Mouse (Mus musculus) stomach, embryonic 14.5 days (tissue): ENCODE data around the gene Filip1. TPM values are rescaled to one million over a fixed set of nuclear protein-coding genes. Genes with fewer than 3 reads are reported as not detected.
A peak's percentile ranks its signal among the peaks of the same experiment; 100 is the strongest.

Source experiments
- ATAC-seq: fragments of 200-750 bp; cut with Nextera tagmentation; 2 replicates; pipeline ENCODE4 v1.8.0; 2017; ENCODE audit warnings: low read depth, moderate TSS enrichment; ENCODE audit not compliant: insufficient number of reproducible peaks, insufficient read depth, low FRiP score
- H3K27ac ChIP-seq: fragments of 300-500 bp; sonication (generic); 2 replicates; pipeline ENCODE4 v1.5.1; 2014; ENCODE audit warnings: mild to moderate bottlenecking, low read length, moderate library complexity, mixed read lengths
- H3K27me3 ChIP-seq: fragments of 300-500 bp; sonication (generic); 2 replicates; pipeline ENCODE4 v1.6.1; 2014; ENCODE audit warnings: low read length, control low read depth, mixed read lengths; ENCODE audit not compliant: control insufficient read depth, insufficient read depth
- H3K36me3 ChIP-seq: fragments of 300-500 bp; sonication (generic); 2 replicates; pipeline ENCODE4 v1.6.1; 2014; ENCODE audit warnings: mild to moderate bottlenecking, control low read depth, low read length, moderate library complexity, mixed read lengths; ENCODE audit not compliant: control insufficient read depth, insufficient read depth
- H3K4me1 ChIP-seq: fragments of 300-500 bp; sonication (generic); 2 replicates; pipeline ENCODE4 v1.6.1; 2014; ENCODE audit warnings: low read length, control low read depth, mixed read lengths; ENCODE audit not compliant: control insufficient read depth, insufficient read depth
- H3K4me2 ChIP-seq: fragments of 300-500 bp; sonication (generic); replicated peaks from 2 replicates; pipeline ENCODE4 v1.6.1; 2014; ENCODE audit warnings: low read depth, low read length, control low read depth
- H3K4me3 ChIP-seq: fragments of 300-500 bp; sonication (generic); 2 replicates; pipeline ENCODE4 v1.5.1; 2014; ENCODE audit warnings: low read depth, low read length, control low read depth
- H3K9ac ChIP-seq: fragments of 300-500 bp; sonication (generic); replicated peaks from 2 replicates; pipeline ENCODE4 v1.6.1; 2014; ENCODE audit warnings: low read depth, mild to moderate bottlenecking, control low read depth, low read length, moderate library complexity, mixed read lengths
- H3K9me3 ChIP-seq: fragments of 300-500 bp; sonication (generic); 2 replicates; pipeline ENCODE4 v1.6.1; 2016; ENCODE audit warnings: low read depth, low read length, control low read depth; ENCODE audit not compliant: control insufficient read depth
- WGBS: fragments of 180-500 bp; shearing (Covaris S2); extraction: QIAGEN DNeasy Blood & Tissue Kit; methylation state at CpG from one replicate; pipeline ENCODE4 v1.1.7; 2014; 5-methylcytosine and 5-hydroxymethylcytosine counted together
- polyA plus RNA-seq: library from polyadenylated mRNA; unstranded; fragments of >200 nt; fragmentation: Nextera tagmentation; extraction: Ambion mirVana; gene quantifications from 2 replicates; pipeline ENCODE4 v1.2.1, GENCODE M21; 2014

Filip1 gene
- polyA plus RNA-seq, 1 experiment from 2014 or later: 10.9 TPM

GRCm38 (mm10) chr9:79842028-79842427 is 170.6 kb downstream of the Filip1 start:
- H3K27ac ChIP-seq: no peak overlapping the region
- no peak overlapping the region for H3K4me3 ChIP-seq
- no peaks in the 10 kb centered on the region for H3K4me1 ChIP-seq
- no peak for ATAC-seq
- no peaks in the 10 kb centered on the region for H3K9me3 ChIP-seq
- H3K36me3 ChIP-seq: no peaks in the 10 kb centered on the region
- H3K9ac ChIP-seq: no peak overlapping the region
- no peak overlapping the region for H3K4me2 ChIP-seq
- H3K27me3 ChIP-seq: no peaks in the 10 kb centered on the region

DNA sequence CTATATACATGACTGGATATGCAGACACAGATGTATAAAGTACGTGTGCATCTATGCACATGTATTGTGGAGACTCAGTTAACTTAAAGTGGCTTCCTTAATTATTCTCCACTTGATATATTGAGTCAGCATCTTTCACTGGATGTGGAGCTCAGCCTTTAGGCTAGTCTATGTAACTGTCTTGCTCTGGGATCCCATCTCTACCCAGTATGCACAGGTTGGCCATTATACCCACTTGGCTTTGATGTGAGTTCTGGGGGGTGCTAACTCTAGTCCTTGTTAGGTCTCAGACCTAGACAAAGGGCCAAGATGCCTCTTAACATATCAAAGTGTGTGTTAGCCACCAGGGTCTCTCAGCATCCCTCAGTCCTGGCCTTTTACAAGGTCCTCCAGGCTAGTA is 181.4 kb downstream of the Filip1 start:
- no peak overlapping the region for H3K4me2 ChIP-seq
- H3K36me3 ChIP-seq: no peaks in the 10 kb centered on the region
- H3K9me3 ChIP-seq: no peaks in the 10 kb centered on the region
- no peak overlapping the region for H3K4me3 ChIP-seq
- H3K27ac ChIP-seq: no peak overlapping the region
- 80% methylated on average over 1 of the region's 1 CpGs for WGBS
- no peaks in the 10 kb centered on the region for H3K4me1 ChIP-seq
- no peak overlapping the region for H3K9ac ChIP-seq
- ATAC-seq: no peak
- H3K27me3 ChIP-seq: no peaks in the 10 kb centered on the region

DNA sequence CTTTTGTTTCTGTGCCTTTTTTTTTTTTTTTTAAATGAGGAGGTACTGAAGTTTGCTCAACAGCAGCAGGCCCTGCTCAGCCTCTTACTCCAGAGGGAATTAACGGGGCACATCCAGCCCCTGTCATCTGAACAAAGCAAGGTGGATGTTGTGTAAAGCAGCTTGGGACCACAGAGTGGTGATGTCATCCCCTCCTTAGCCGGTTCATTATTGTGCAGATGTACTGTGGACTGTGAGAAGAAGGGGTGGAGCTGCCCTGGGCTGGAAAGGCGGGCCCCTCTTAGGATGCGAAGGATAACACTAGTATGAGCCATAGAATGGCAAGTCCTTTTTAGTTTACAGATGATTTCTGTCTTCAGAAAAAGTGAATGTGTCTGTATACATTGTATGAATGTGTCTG is 181.8 kb downstream of the Filip1 start:
- Histone ChIP-seq H3K4me2 (no peak overlapping the region), H3K27ac (no peak overlapping the region), H3K4me3 (no peak overlapping the region), H3K4me1 (no peaks in the 10 kb centered on the region), H3K9me3 (no peaks in the 10 kb centered on the region), H3K36me3 (no peaks in the 10 kb centered on the region), H3K9ac (no peak overlapping the region), H3K27me3 (no peaks in the 10 kb centered on the region)
- WGBS: 38% methylated on average over 4 of the region's 4 CpGs
- ATAC-seq: 0 out of 2 replicates have a peak, but pooled peaks have one; percentile 56

- H3K9ac ChIP-seq: no peak overlapping the region
- no peak overlapping the region for H3K27ac ChIP-seq
- no peak for ATAC-seq
- peak overlapping the region; percentile 4; the same call in 1 of the 2 replicates for H3K4me2 ChIP-seq
- H3K4me1 ChIP-seq: no peaks in the 10 kb centered on the region
- 52% methylated on average over 23 of the region's 23 CpGs for WGBS
- no peak overlapping the region for H3K4me3 ChIP-seq
- no peaks in the 10 kb centered on the region for H3K27me3 ChIP-seq
- H3K9me3 ChIP-seq: no peaks in the 10 kb centered on the region
- H3K36me3 ChIP-seq: no peaks in the 10 kb centered on the region
These were observed 182.5 kb downstream of the Filip1 start for GRCm38 (mm10) chr9:79829842-79830800.

- no peak for ATAC-seq
- no peak overlapping the region for H3K27ac ChIP-seq
- H3K9ac ChIP-seq: no peak overlapping the region
- H3K4me3 ChIP-seq: no peak overlapping the region
- WGBS: 51% methylated on average over 2 of the region's 2 CpGs
- H3K27me3 ChIP-seq: no peaks in the 10 kb centered on the region
- no peaks in the 10 kb centered on the region for H3K4me1 ChIP-seq
- H3K36me3 ChIP-seq: no peaks in the 10 kb centered on the region
- no peak overlapping the region for H3K4me2 ChIP-seq
- no peaks in the 10 kb centered on the region for H3K9me3 ChIP-seq
These were observed 185.6 kb downstream of the Filip1 start for GRCm38 (mm10) chr9:79827072-79827471.

DNA sequence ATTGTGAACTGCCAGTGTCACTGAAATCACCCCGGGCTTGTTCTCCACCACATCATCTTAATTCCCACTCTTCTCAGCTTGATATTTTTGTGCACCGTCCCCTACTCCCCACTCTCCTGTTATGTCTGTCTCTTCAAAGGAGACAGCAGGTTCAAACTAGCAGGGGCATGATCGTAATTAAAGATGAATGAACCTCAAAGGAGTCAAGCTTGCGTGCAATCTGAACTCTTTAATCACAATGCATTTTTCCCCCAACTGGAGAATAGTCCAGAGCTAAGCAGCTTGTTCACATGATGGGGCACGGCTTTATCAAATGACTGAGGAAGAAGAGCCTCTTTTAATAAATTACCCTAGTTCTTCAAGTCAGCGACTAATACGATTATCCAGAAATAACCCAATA is 187.1 kb downstream of the Filip1 start:
- no peaks in the 10 kb centered on the region for H3K9me3 ChIP-seq
- H3K27me3 ChIP-seq: no peaks in the 10 kb centered on the region
- no peak overlapping the region for H3K4me3 ChIP-seq
- no peak for ATAC-seq
- WGBS: 82% methylated on average over 7 of the region's 7 CpGs
- no peaks in the 10 kb centered on the region for H3K36me3 ChIP-seq
- no peak overlapping the region for H3K4me2 ChIP-seq
- H3K4me1 ChIP-seq: no peaks in the 10 kb centered on the region
- H3K9ac ChIP-seq: no peak overlapping the region
- no peak overlapping the region for H3K27ac ChIP-seq

- ATAC-seq: no peak
- Histone ChIP-seq H3K27me3 (no peaks in the 10 kb centered on the region), H3K4me3 (no peak overlapping the region), H3K9me3 (no peaks in the 10 kb centered on the region), H3K4me2 (no peak overlapping the region), H3K9ac (no peak overlapping the region), H3K4me1 (no peaks in the 10 kb centered on the region), H3K27ac (no peak overlapping the region), H3K36me3 (no peaks in the 10 kb centered on the region)
- 71% methylated on average over 2 of the region's 2 CpGs for WGBS
These were observed 188.8 kb downstream of the Filip1 start for GRCm38 (mm10) chr9:79823856-79824255.

GRCm38 (mm10) chr9:79823438-79823837 is 189.2 kb downstream of the Filip1 start:
- Histone ChIP-seq H3K9ac (no peak overlapping the region), H3K4me3 (no peak overlapping the region), H3K36me3 (no peaks in the 10 kb centered on the region), H3K27me3 (no peaks in the 10 kb centered on the region), H3K4me2 (no peak overlapping the region), H3K9me3 (no peaks in the 10 kb centered on the region), H3K27ac (no peak overlapping the region), H3K4me1 (no peaks in the 10 kb centered on the region)
- ATAC-seq: no peak
- WGBS: 76% methylated on average over 4 of the region's 4 CpGs
